Comparison of ENCODE assay signal across 10 mouse cellular contexts in the genomic region with DNA sequence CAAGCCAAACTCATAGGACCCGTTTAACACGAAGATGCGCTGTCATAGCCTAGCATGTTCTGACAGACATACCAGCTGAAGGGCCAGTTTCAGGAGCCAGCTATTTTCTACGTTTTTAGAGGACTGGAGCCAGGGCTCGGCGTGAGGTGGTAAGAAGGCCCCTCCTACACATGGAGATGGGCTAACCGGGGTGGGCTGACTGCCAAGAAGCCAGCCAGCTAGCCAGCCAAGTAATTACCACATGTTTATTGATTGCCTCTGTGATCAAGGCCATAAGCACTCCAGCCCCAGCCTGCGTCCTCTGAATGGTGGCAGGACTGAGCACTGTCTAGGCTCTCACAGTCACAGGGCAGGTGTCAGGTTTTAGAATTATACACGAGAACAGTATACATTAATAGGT. TPM values are rescaled to one million over a fixed set of nuclear protein-coding genes. Genes with fewer than 3 reads are reported as not detected.
A peak's percentile ranks its signal among the peaks of the same experiment; 100 is the strongest.
DNase-seq lines count a peak whose midpoint lies in the region; ATAC-seq lines count a peak whose summit lies in the region.
"Had no signal": no experiment of that assay in that cellular context is flagged by ENCODE, and none has a peak within 500 bp of the region (broad histone marks: within the 10 kb centered on the region; RNA-seq: fewer than 3 reads in every experiment).

No protein-coding gene starts in this region.

- H3K4me1 ChIP-seq in lung, embryonic 15.5 days = peaks cover 29% of the 10 kb centered on the region
- H3K4me1 ChIP-seq in hindbrain, embryonic 10.5 days (replicated peaks) = peaks cover 97% of the 10 kb centered on the region
- H3K4me1 ChIP-seq in limb, embryonic 10.5 days = peaks cover 50% of the 10 kb centered on the region

- no peak for DNase-seq in lung, postnatal 4 days
- DNase-seq in hindbrain, embryonic 10.5 days (ENCODE audit: low spot score) = no peak
- no peak for DNase-seq in limb, embryonic 10.5 days (ENCODE audit: low spot score)
- DNase-seq in retina, postnatal 1 day = peak; percentile 82
- no peak for DNase-seq in spleen, postnatal 14 days (ENCODE audit: low spot score in 2 of 2)
- DNase-seq in cerebellum, postnatal 36 days = no peak
- no peak for DNase-seq in embryo, embryonic 9.5 days (ENCODE audit: extremely low spot score)
- DNase-seq: gastrocnemius, postnatal 10 days; thymus, postnatal 14 days had no signal

- no peak overlapping the region for H3K27ac ChIP-seq in lung, embryonic 15.5 days
- H3K27ac ChIP-seq in hindbrain, embryonic 10.5 days = peak overlapping the region; percentile 95
- H3K27ac ChIP-seq in limb, embryonic 10.5 days = peak overlapping the region; percentile 44; the same call in 1 of the 2 replicates

- no peaks in the 10 kb centered on the region for H3K27me3 ChIP-seq in lung, embryonic 15.5 days
- no peaks in the 10 kb centered on the region for H3K27me3 ChIP-seq in hindbrain, embryonic 10.5 days (ENCODE audit: insufficient read depth, poor library complexity, severe bottlenecking)
- no peaks in the 10 kb centered on the region for H3K27me3 ChIP-seq in limb, embryonic 10.5 days (ENCODE audit: low read depth, poor library complexity, severe bottlenecking)

- peaks cover 51% of the 10 kb centered on the region for H3K36me3 ChIP-seq in lung, embryonic 15.5 days
- peaks cover 79% of the 10 kb centered on the region for H3K36me3 ChIP-seq in hindbrain, embryonic 10.5 days
- no peaks in the 10 kb centered on the region for H3K36me3 ChIP-seq in limb, embryonic 10.5 days

- no peaks in the 10 kb centered on the region for H3K9me3 ChIP-seq in lung, embryonic 15.5 days
- H3K9me3 ChIP-seq in hindbrain, embryonic 10.5 days = no peaks in the 10 kb centered on the region
- no peaks in the 10 kb centered on the region for H3K9me3 ChIP-seq in limb, embryonic 10.5 days (replicated peaks)

- ATAC-seq in lung, embryonic 15.5 days (ENCODE audit: borderline replicate concordance, extremely low read depth, low FRiP score, low TSS enrichment) = 0 out of 2 replicates have a peak, but pooled peaks have one; percentile 13

- H3K9ac ChIP-seq in lung, embryonic 15.5 days = no peak overlapping the region

- H3K4me3 ChIP-seq in lung, embryonic 15.5 days = no peak overlapping the region
- H3K4me3 ChIP-seq in hindbrain, embryonic 10.5 days = no peak overlapping the region
- H3K4me3 ChIP-seq in limb, embryonic 10.5 days = no peak overlapping the region

- 49% methylated on average over 9 of the region's 9 CpGs for WGBS in lung, embryonic 15.5 days
- 76% methylated on average over 9 of the region's 9 CpGs for WGBS in hindbrain, embryonic 10.5 days
- 58% methylated on average over 9 of the region's 9 CpGs for WGBS in limb, embryonic 10.5 days

- no peak overlapping the region for H3K4me2 ChIP-seq in lung, embryonic 15.5 days

RNA-seq across cellular contexts. Expression of gene Nuak2, which starts 10.9 kb away (rescaled TPM):
- polyA plus RNA-seq in lung, embryonic 15.5 days (2015; fragmentation: Nextera tagmentation; extraction: Ambion mirVana) = 19.5 and 21.1 TPM in 2 replicates
- polyA plus RNA-seq in hindbrain, embryonic 10.5 days (2016; fragmentation: Nextera tagmentation; extraction: Ambion mirVana) = 42.3 and 44.4 TPM in 2 replicates
- 0.84 and 0.92 TPM in 2 replicates for polyA plus RNA-seq in limb, embryonic 10.5 days (2016; fragmentation: Nextera tagmentation; extraction: Ambion mirVana)

RNA-seq across cellular contexts. Expression of gene Klhdc8a, which starts 28.4 kb away (rescaled TPM):
- polyA plus RNA-seq in lung, embryonic 15.5 days (2015; fragmentation: Nextera tagmentation; extraction: Ambion mirVana) = 0.52 and 0.56 TPM in 2 replicates
- 1.0 and 3.5 TPM in 2 replicates for polyA plus RNA-seq in hindbrain, embryonic 10.5 days (2016; fragmentation: Nextera tagmentation; extraction: Ambion mirVana)
- not detected in 2 replicates for polyA plus RNA-seq in limb, embryonic 10.5 days (2016; fragmentation: Nextera tagmentation; extraction: Ambion mirVana)

Comparison
In these comparisons a context has a peak if more than half of its experiments do, and no peak if none do; other contexts are left out.
1. RNA of gene Nuak2, which starts 10.9 kb away (polyA plus RNA-seq): 42.3 to 44.4 TPM in hindbrain, embryonic 10.5 days and 19.5 to 21.1 TPM in lung, embryonic 15.5 days; 0.84 to 0.92 TPM in limb, embryonic 10.5 days; every median in the first group is over 10 times any median in the second.